Mouse (Mus musculus) embryonic fibroblast, embryonic 13.5 days (primary cell): ENCODE data around the gene Wdfy3.

Experiments
- CTCF ChIP-seq: IDR thresholded peaks from 2 replicates; pipeline ENCODE4 v1.5.1; 2011; ENCODE audit warnings: mild to moderate bottlenecking, control low read depth, low read length, moderate library complexity, borderline replicate concordance; ENCODE audit not compliant: insufficient read depth
- POLR2A ChIP-seq: IDR thresholded peaks from 2 replicates; pipeline ENCODE4 v1.6.1; 2011; ENCODE audit warnings: low read depth, mild to moderate bottlenecking, control low read depth, low read length, moderate library complexity

DNA sequence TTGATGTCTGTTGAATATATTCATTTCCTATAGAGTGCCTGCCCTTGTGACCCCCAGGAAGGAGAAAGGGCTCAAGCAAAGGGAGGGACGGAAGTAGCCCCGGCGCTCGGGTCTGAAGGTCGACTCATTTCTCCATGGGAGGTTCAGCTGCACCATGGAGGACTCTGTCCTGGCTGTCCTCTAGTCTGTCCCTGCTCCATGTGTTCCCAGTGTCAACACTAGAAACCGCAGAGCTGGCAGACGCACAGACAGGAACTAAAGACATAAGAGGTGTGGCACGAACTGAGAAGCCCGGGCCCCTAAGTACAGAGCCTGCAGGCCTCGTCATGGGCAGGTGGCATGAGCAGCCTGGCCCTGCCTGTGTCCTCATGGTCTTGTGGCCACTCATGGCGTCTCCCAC is 215.6 kb downstream of the Wdfy3 start:
- TF ChIP-seq POLR2A (no peak), CTCF (no peak)
